Mouse (Mus musculus): ENCODE measurements around the gene Mrap. TPM values are rescaled to one million over a fixed set of nuclear protein-coding genes. Genes with fewer than 3 reads are reported as not detected.

The Mrap gene
- polyA plus RNA-seq, 1 experiment from 2014 or later: 0.21 TPM

GRCm38 (mm10) chr16:90765195-90765877 lies 27.3 kb downstream of the Mrap start:
- DNase-seq (ENCODE audit: low spot score) (no peak), ATAC-seq (replicated peaks; ENCODE audit: insufficient number of reproducible peaks, low FRiP score, low TSS enrichment, low read depth) (no peak)
- no peak overlapping the region for H3K27ac ChIP-seq (replicated peaks; ENCODE audit: low read depth, low read length)
- H3K27me3 ChIP-seq (ENCODE audit: control insufficient read depth, insufficient read depth, low read length): no peaks in the 10 kb centered on the region
- 90% methylated on average over 9 of the region's 9 CpGs for WGBS
- H3K36me3 ChIP-seq (replicated peaks; ENCODE audit: control insufficient read depth, insufficient read depth, low read depth, low read length): peaks cover 8% of the 10 kb centered on the region
- no peak overlapping the region for H3K9ac ChIP-seq (replicated peaks; ENCODE audit: low read length)
- H3K4me2 ChIP-seq (ENCODE audit: low read depth, low read length): no peak overlapping the region
- H3K9me3 ChIP-seq (replicated peaks; ENCODE audit: control insufficient read depth, low read length): no peaks in the 10 kb centered on the region
- no peak overlapping the region for H3K4me3 ChIP-seq (ENCODE audit: low read depth, low read length)
- no peaks in the 10 kb centered on the region for H3K4me1 ChIP-seq (ENCODE audit: control insufficient read depth, insufficient read depth, low read length)

GRCm38 (mm10) chr16:90766919-90767454 lies 29.0 kb downstream of the Mrap start:
- DNase-seq (ENCODE audit: low spot score): no peak
- no peak overlapping the region for H3K4me3 ChIP-seq (ENCODE audit: low read depth, low read length)
- no peak overlapping the region for H3K4me2 ChIP-seq (ENCODE audit: low read depth, low read length)
- WGBS: 92% methylated on average over 15 of the region's 15 CpGs
- no peak overlapping the region for H3K9ac ChIP-seq (replicated peaks; ENCODE audit: low read length)
- H3K36me3 ChIP-seq (replicated peaks; ENCODE audit: control insufficient read depth, insufficient read depth, low read depth, low read length): peaks cover 9% of the 10 kb centered on the region
- ATAC-seq (replicated peaks; ENCODE audit: insufficient number of reproducible peaks, low FRiP score, low TSS enrichment, low read depth): no peak
- no peaks in the 10 kb centered on the region for H3K27me3 ChIP-seq (ENCODE audit: control insufficient read depth, insufficient read depth, low read length)
- H3K4me1 ChIP-seq (ENCODE audit: control insufficient read depth, insufficient read depth, low read length): no peaks in the 10 kb centered on the region
- no peak overlapping the region for H3K27ac ChIP-seq (replicated peaks; ENCODE audit: low read depth, low read length)
- no peaks in the 10 kb centered on the region for H3K9me3 ChIP-seq (replicated peaks; ENCODE audit: control insufficient read depth, low read length)

GRCm38 (mm10) chr16:90774216-90774615 lies 36.2 kb downstream of the Mrap start:
- 91% methylated on average over 12 of the region's 12 CpGs for WGBS
- Histone ChIP-seq H3K9me3 (replicated peaks; ENCODE audit: control insufficient read depth, low read length) (no peaks in the 10 kb centered on the region), H3K4me1 (ENCODE audit: control insufficient read depth, insufficient read depth, low read length) (no peaks in the 10 kb centered on the region), H3K27me3 (ENCODE audit: control insufficient read depth, insufficient read depth, low read length) (no peaks in the 10 kb centered on the region), H3K27ac (replicated peaks; ENCODE audit: low read depth, low read length) (no peak overlapping the region), H3K36me3 (replicated peaks; ENCODE audit: control insufficient read depth, insufficient read depth, low read depth, low read length) (peaks cover 12% of the 10 kb centered on the region), H3K4me2 (ENCODE audit: low read depth, low read length) (no peak overlapping the region), H3K9ac (replicated peaks; ENCODE audit: low read length) (no peak overlapping the region), H3K4me3 (ENCODE audit: low read depth, low read length) (no peak overlapping the region)
- ATAC-seq (replicated peaks; ENCODE audit: insufficient number of reproducible peaks, low FRiP score, low TSS enrichment, low read depth) (no peak), DNase-seq (ENCODE audit: low spot score) (no peak)

DNA sequence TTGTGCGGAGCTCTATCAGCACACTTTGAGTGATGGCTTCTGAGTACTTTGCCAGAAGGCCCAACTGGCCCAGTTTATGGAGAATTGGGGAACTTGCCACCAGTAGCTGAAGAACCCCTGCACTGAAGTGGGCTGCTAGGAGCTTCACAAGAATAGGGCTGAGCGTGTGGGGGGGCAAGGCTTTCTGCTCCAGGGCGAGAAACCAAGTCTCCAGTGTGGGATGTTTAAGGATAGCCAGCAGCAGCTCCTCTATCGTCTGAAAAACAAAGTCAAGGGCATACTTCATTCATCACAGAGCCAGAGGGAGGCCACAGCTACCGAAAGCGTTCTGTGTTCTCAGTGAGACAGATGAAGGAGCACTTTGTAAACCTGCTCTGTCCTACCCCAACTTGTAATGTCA lies 36.6 kb downstream of the Mrap start:
- H3K27ac ChIP-seq (replicated peaks; ENCODE audit: low read depth, low read length): no peak overlapping the region
- no peak overlapping the region for H3K4me2 ChIP-seq (ENCODE audit: low read depth, low read length)
- peaks cover 10% of the 10 kb centered on the region for H3K36me3 ChIP-seq (replicated peaks; ENCODE audit: control insufficient read depth, insufficient read depth, low read depth, low read length)
- no peak for ATAC-seq (replicated peaks; ENCODE audit: insufficient number of reproducible peaks, low FRiP score, low TSS enrichment, low read depth)
- H3K4me1 ChIP-seq (ENCODE audit: control insufficient read depth, insufficient read depth, low read length): no peaks in the 10 kb centered on the region
- no peaks in the 10 kb centered on the region for H3K9me3 ChIP-seq (replicated peaks; ENCODE audit: control insufficient read depth, low read length)
- WGBS: 91% methylated on average over 6 of the region's 6 CpGs
- DNase-seq (ENCODE audit: low spot score): no peak
- no peak overlapping the region for H3K4me3 ChIP-seq (ENCODE audit: low read depth, low read length)
- H3K9ac ChIP-seq (replicated peaks; ENCODE audit: low read length): no peak overlapping the region
- H3K27me3 ChIP-seq (ENCODE audit: control insufficient read depth, insufficient read depth, low read length): no peaks in the 10 kb centered on the region

GRCm38 (mm10) chr16:90775946-90776520 lies 38.0 kb downstream of the Mrap start:
- peaks cover 10% of the 10 kb centered on the region for H3K36me3 ChIP-seq (replicated peaks; ENCODE audit: control insufficient read depth, insufficient read depth, low read depth, low read length)
- WGBS: 85% methylated on average over 10 of the region's 10 CpGs

GRCm38 (mm10) chr16:90779783-90780182 lies 41.8 kb downstream of the Mrap start:
- 75% methylated on average over 11 of the region's 11 CpGs for WGBS
- Histone ChIP-seq H3K27ac (replicated peaks; ENCODE audit: low read depth, low read length) (no peak overlapping the region), H3K27me3 (ENCODE audit: control insufficient read depth, insufficient read depth, low read length) (no peaks in the 10 kb centered on the region), H3K4me1 (ENCODE audit: control insufficient read depth, insufficient read depth, low read length) (no peaks in the 10 kb centered on the region), H3K9ac (replicated peaks; ENCODE audit: low read length) (no peak overlapping the region), H3K4me3 (ENCODE audit: low read depth, low read length) (no peak overlapping the region), H3K36me3 (replicated peaks; ENCODE audit: control insufficient read depth, insufficient read depth, low read depth, low read length) (no peaks in the 10 kb centered on the region; the same call in 1 of the 2 replicates), H3K9me3 (replicated peaks; ENCODE audit: control insufficient read depth, low read length) (no peaks in the 10 kb centered on the region), H3K4me2 (ENCODE audit: low read depth, low read length) (no peak overlapping the region)
- no peak for ATAC-seq (replicated peaks; ENCODE audit: insufficient number of reproducible peaks, low FRiP score, low TSS enrichment, low read depth)
- no peak for DNase-seq (ENCODE audit: low spot score)

More at GRCm38 (mm10) chr16:90775946-90776520, 38.0 kb downstream of the Mrap start:
- no peak overlapping the region for H3K4me3 ChIP-seq (ENCODE audit: low read depth, low read length)
- H3K27ac ChIP-seq (replicated peaks; ENCODE audit: low read depth, low read length): no peak overlapping the region
- H3K27me3 ChIP-seq (ENCODE audit: control insufficient read depth, insufficient read depth, low read length): no peaks in the 10 kb centered on the region
- no peak overlapping the region for H3K9ac ChIP-seq (replicated peaks; ENCODE audit: low read length)
- no peak for DNase-seq (ENCODE audit: low spot score)
- no peak for ATAC-seq (replicated peaks; ENCODE audit: insufficient number of reproducible peaks, low FRiP score, low TSS enrichment, low read depth)
- H3K9me3 ChIP-seq (replicated peaks; ENCODE audit: control insufficient read depth, low read length): no peaks in the 10 kb centered on the region
- H3K4me1 ChIP-seq (ENCODE audit: control insufficient read depth, insufficient read depth, low read length): no peaks in the 10 kb centered on the region
- H3K4me2 ChIP-seq (ENCODE audit: low read depth, low read length): no peak overlapping the region

- 90% methylated on average over 11 of the region's 11 CpGs for WGBS
- no peaks in the 10 kb centered on the region for H3K27me3 ChIP-seq (ENCODE audit: control insufficient read depth, insufficient read depth, low read length)
- H3K4me3 ChIP-seq (ENCODE audit: low read depth, low read length): no peak overlapping the region
- no peaks in the 10 kb centered on the region for H3K4me1 ChIP-seq (ENCODE audit: control insufficient read depth, insufficient read depth, low read length)
- no peak overlapping the region for H3K4me2 ChIP-seq (ENCODE audit: low read depth, low read length)
- H3K36me3 ChIP-seq (replicated peaks; ENCODE audit: control insufficient read depth, insufficient read depth, low read depth, low read length): peaks cover 2% of the 10 kb centered on the region
- no peak overlapping the region for H3K9ac ChIP-seq (replicated peaks; ENCODE audit: low read length)
- DNase-seq (ENCODE audit: low spot score): no peak
- ATAC-seq (replicated peaks; ENCODE audit: insufficient number of reproducible peaks, low FRiP score, low TSS enrichment, low read depth): no peak
- H3K9me3 ChIP-seq (replicated peaks; ENCODE audit: control insufficient read depth, low read length): no peaks in the 10 kb centered on the region
- H3K27ac ChIP-seq (replicated peaks; ENCODE audit: low read depth, low read length): no peak overlapping the region
Measured at GRCm38 (mm10) chr16:90783302-90783701, 45.3 kb downstream of the Mrap start.

- Histone ChIP-seq H3K36me3 (replicated peaks; ENCODE audit: control insufficient read depth, insufficient read depth, low read depth, low read length) (peaks cover 2% of the 10 kb centered on the region), H3K4me2 (ENCODE audit: low read depth, low read length) (no peak overlapping the region), H3K27ac (replicated peaks; ENCODE audit: low read depth, low read length) (no peak overlapping the region), H3K9ac (replicated peaks; ENCODE audit: low read length) (no peak overlapping the region), H3K9me3 (replicated peaks; ENCODE audit: control insufficient read depth, low read length) (no peaks in the 10 kb centered on the region), H3K4me1 (ENCODE audit: control insufficient read depth, insufficient read depth, low read length) (no peaks in the 10 kb centered on the region), H3K4me3 (ENCODE audit: low read depth, low read length) (no peak overlapping the region), H3K27me3 (ENCODE audit: control insufficient read depth, insufficient read depth, low read length) (no peaks in the 10 kb centered on the region)
- ATAC-seq (replicated peaks; ENCODE audit: insufficient number of reproducible peaks, low FRiP score, low TSS enrichment, low read depth): no peak
- WGBS: 89% methylated on average over 4 of the region's 4 CpGs
- no peak for DNase-seq (ENCODE audit: low spot score)
Measured at GRCm38 (mm10) chr16:90785257-90785656, 47.2 kb downstream of the Mrap start.
